Mouse (Mus musculus) bone marrow, adult 2 months (tissue): ENCODE results near the gene Tpp2.

ENCODE experiments used
- CTCF ChIP-seq: fragments of 200-500 bp; IDR thresholded peaks from 2 replicates; pipeline ENCODE4 v1.5.1; 2011; ENCODE audit warnings: low read length, control low read depth; ENCODE audit not compliant: control insufficient read depth, insufficient read depth
- POLR2A ChIP-seq: fragments of 200-500 bp; IDR thresholded peaks from 2 replicates; pipeline ENCODE4 v1.6.1; 2011; ENCODE audit warnings: low read depth, mild to moderate bottlenecking, control low read depth, low read length, borderline replicate concordance; ENCODE audit not compliant: control insufficient read depth

DNA sequence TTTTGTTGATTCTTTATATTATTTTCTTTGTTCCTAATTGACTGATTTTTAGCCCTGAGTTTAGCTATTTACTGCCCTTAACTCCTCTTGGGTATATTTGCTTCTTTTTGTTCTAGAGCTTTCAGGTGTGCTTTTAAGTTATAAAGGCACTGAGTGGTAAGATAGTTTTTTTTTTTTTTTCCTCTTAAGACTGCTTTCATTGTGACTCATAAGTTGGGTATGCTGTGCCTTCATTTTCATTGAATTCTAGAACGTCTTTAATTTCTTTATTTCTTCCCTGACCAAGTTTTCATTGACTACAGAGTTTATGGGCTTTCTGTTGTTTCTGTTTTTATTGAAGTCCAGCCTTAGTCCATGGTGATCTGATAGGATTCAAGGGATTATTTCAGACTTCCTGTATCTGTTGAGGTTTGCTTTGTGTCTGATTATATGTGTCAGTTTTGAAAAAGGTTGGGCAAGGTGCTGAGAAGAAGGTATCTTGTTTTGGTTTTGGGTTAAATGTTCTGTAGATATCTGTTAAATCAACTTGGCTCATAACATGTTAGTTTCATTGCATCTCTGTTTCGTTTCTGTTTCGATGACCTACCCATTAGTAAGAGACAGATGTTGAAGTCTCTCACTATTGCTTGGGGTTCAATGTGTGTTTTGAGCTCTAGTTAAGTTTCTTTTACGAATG is 63.6 kb downstream of the Tpp2 start:
- TF ChIP-seq CTCF = no peak
- TF ChIP-seq POLR2A = no peak
